Mouse (Mus musculus) lung, embryonic 15.5 days (tissue): Measurements from ENCODE around the gene Ubac2. TPM values are rescaled to one million over a fixed set of nuclear protein-coding genes. Genes with fewer than 3 reads are reported as not detected.

Source experiments
- ATAC-seq: fragments of 200-750 bp; cut with Nextera tagmentation; 2 replicates; pipeline ENCODE4 v1.8.0; 2017; ENCODE audit warnings: moderate number of reproducible peaks, borderline replicate concordance; ENCODE audit not compliant: low FRiP score, low TSS enrichment; ENCODE audit errors: extremely low read depth
- H3K27ac ChIP-seq: fragments of 300-500 bp; sonication (generic); 2 replicates; pipeline ENCODE4 v1.5.1; 2015; ENCODE audit warnings: moderate library complexity, mild to moderate bottlenecking, inconsistent platforms
- H3K27me3 ChIP-seq: fragments of 300-500 bp; sonication (generic); 2 replicates; pipeline ENCODE4 v1.6.1; 2015; ENCODE audit warnings: inconsistent platforms
- H3K36me3 ChIP-seq: fragments of 300-500 bp; sonication (generic); 2 replicates; pipeline ENCODE4 v1.6.1; 2015; ENCODE audit warnings: inconsistent platforms
- H3K4me1 ChIP-seq: fragments of 300-500 bp; sonication (generic); 2 replicates; pipeline ENCODE4 v1.6.1; 2015; ENCODE audit warnings: inconsistent platforms
- H3K4me2 ChIP-seq: fragments of 300-500 bp; sonication (generic); 2 replicates; pipeline ENCODE4 v1.6.1; 2015; ENCODE audit warnings: inconsistent platforms, mild to moderate bottlenecking, moderate library complexity
- H3K4me3 ChIP-seq: fragments of 300-500 bp; sonication (generic); 2 replicates; pipeline ENCODE4 v1.5.1; 2015; ENCODE audit warnings: mild to moderate bottlenecking, inconsistent platforms
- H3K9ac ChIP-seq: fragments of 300-500 bp; sonication (generic); 2 replicates; pipeline ENCODE4 v1.6.1; 2015; ENCODE audit warnings: inconsistent platforms
- H3K9me3 ChIP-seq: fragments of 300-500 bp; sonication (generic); 2 replicates; pipeline ENCODE4 v1.6.1; 2016; ENCODE audit warnings: inconsistent platforms
- WGBS: fragments of 180-500 bp; shearing (Covaris S2); methylation state at CpG from one replicate; pipeline ENCODE4 v1.1.7; 2015; 5-methylcytosine and 5-hydroxymethylcytosine counted together
- polyA plus RNA-seq: library from polyadenylated mRNA; unstranded; fragments of >200 nt; fragmentation: Nextera tagmentation; extraction: Ambion mirVana; gene quantifications from 2 replicates; pipeline ENCODE4 v1.2.1, GENCODE M21; 2015

Ubac2 gene
- polyA plus RNA-seq, 1 experiment from 2014 or later = 60.4 TPM

DNA sequence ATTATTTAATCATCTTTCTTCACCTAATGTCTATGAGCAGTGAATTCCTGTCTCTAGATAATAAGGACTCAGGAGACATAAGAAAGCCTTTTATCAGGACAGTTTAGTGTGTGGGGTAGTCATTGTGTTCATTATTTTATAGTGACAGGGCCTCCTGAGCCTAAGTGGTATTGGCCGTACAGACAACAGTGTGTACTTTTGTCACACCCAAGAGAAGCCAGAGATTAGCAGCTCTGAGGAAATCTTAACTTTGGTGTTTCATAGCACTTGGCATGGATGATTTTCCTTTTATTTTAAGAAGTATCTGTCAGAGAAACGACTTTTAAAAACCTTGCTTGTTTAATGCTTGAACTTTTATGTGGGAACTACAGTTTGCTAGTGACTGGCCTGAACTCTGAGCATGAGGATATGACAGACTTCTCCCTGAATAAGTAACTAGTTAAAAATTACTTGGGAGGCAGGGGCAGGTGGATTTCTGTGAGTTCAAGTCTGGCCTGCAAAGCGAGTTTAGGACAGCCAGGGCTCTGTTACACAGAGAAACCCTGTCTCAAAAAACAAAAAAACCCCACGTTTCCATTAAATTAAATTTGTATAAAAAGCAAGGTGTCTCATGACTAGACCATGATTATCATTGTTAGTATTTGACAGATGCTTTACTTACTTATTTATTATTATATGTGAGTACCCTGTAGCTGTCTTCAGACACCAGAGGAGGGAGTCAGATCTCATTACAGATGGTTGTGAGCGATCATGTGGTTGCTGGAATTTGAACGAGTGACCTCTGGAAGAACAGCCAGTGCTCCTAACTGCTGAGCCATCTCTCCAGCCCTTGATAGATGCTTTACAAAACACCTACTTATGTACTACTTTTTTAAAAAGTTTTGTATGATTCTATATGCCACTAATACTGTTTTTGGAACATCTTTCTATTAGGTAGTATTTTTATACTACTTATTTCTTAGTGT is 18.0 kb downstream of the Ubac2 start:
- no peak overlapping the region for H3K4me2 ChIP-seq
- no peak overlapping the region for H3K27ac ChIP-seq
- no peak overlapping the region for H3K4me3 ChIP-seq
- H3K36me3 ChIP-seq = no peaks in the 10 kb centered on the region
- no peaks in the 10 kb centered on the region for H3K9me3 ChIP-seq
- H3K4me1 ChIP-seq = no peaks in the 10 kb centered on the region
- ATAC-seq = no peak
- H3K9ac ChIP-seq = no peak overlapping the region
- no peaks in the 10 kb centered on the region for H3K27me3 ChIP-seq
- 38% methylated on average over 6 of the region's 6 CpGs for WGBS

- Histone ChIP-seq H3K4me1 (no peaks in the 10 kb centered on the region), H3K4me3 (no peak overlapping the region), H3K27ac (no peak overlapping the region), H3K27me3 (no peaks in the 10 kb centered on the region), H3K4me2 (no peak overlapping the region), H3K9me3 (no peaks in the 10 kb centered on the region), H3K36me3 (no peaks in the 10 kb centered on the region), H3K9ac (no peak overlapping the region)
- no peak for ATAC-seq
- 64% methylated on average over 2 of the region's 2 CpGs for WGBS
Measured at GRCm38 (mm10) chr14:121897773-121898172, 19.4 kb downstream of the Ubac2 start.

DNA sequence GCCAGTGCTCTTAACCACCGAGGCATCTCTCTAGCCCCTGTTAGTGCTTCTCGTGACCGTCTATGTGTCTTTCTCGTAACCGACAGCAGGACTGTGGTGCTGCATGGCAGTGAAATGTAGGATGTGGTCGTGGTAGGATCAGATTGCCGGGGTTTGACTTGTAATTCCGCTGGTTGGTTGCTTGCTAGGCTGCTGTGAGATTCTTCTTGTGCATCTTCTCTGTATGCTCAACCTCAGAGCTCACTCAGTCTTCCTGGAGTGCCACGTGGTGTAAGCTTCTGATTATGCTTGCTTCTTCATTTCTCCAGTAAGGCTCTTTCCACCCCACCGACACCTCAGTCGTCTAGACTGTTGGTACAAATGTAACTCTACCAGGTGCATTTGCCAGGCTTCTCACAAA is 20.1 kb downstream of the Ubac2 start:
- no peak for ATAC-seq
- H3K36me3 ChIP-seq = no peaks in the 10 kb centered on the region
- WGBS = 80% methylated on average over 11 of the region's 11 CpGs
- no peak overlapping the region for H3K4me2 ChIP-seq
- no peak overlapping the region for H3K4me3 ChIP-seq
- H3K27ac ChIP-seq = no peak overlapping the region
- no peaks in the 10 kb centered on the region for H3K9me3 ChIP-seq
- H3K9ac ChIP-seq = no peak overlapping the region
- no peaks in the 10 kb centered on the region for H3K27me3 ChIP-seq
- H3K4me1 ChIP-seq = 0 out of 2 replicates have a peak, but pooled peaks cover 2% of the 10 kb centered on the region

DNA sequence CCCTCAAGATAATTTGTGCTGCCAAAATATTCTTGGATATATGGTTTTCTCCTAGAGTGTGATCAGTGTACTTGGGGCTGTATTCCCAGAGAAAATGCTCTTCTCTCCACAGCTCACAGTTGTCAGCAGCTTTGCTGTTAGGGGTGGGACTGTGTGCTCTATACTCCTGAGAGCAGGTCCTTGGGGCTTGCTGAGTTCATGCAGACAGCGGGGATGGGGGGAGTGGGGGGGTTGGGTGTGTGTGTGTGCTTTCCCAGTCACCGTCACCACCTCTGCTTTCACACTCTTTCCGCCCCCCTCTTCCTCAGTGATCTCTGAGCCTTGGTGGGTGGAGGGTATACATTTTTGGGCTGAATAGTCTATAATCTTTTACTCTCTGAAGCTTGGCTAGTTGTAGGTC is 20.7 kb downstream of the Ubac2 start:
- H3K27me3 ChIP-seq = no peaks in the 10 kb centered on the region
- no peaks in the 10 kb centered on the region for H3K9me3 ChIP-seq
- no peak overlapping the region for H3K4me2 ChIP-seq
- no peak overlapping the region for H3K4me3 ChIP-seq
- no peak overlapping the region for H3K27ac ChIP-seq
- peaks cover 8% of the 10 kb centered on the region; the same call in 1 of the 2 replicates for H3K4me1 ChIP-seq
- no peak overlapping the region for H3K9ac ChIP-seq
- H3K36me3 ChIP-seq = no peaks in the 10 kb centered on the region
- WGBS = 49% methylated on average over 3 of the region's 3 CpGs
- no peak for ATAC-seq

- Histone ChIP-seq H3K4me2 (no peak overlapping the region), H3K9ac (no peak overlapping the region), H3K4me3 (no peak overlapping the region), H3K27me3 (no peaks in the 10 kb centered on the region), H3K36me3 (no peaks in the 10 kb centered on the region), H3K9me3 (no peaks in the 10 kb centered on the region), H3K27ac (no peak overlapping the region), H3K4me1 (peaks cover 14% of the 10 kb centered on the region)
- ATAC-seq = no peak
- 88% methylated on average over 6 of the region's 6 CpGs for WGBS
Measured at GRCm38 (mm10) chr14:121901511-121901910, 23.1 kb downstream of the Ubac2 start.

- no peak overlapping the region for H3K27ac ChIP-seq
- 83% methylated on average over 7 of the region's 7 CpGs for WGBS
- no peak for ATAC-seq
Measured at GRCm38 (mm10) chr14:121903381-121903876, 25.0 kb downstream of the Ubac2 start.

GRCm38 (mm10) chr14:121904754-121905153 is 26.3 kb downstream of the Ubac2 start:
- no peak overlapping the region for H3K9ac ChIP-seq
- no peaks in the 10 kb centered on the region for H3K27me3 ChIP-seq
- 13% methylated on average over 3 of the region's 3 CpGs for WGBS
- no peak overlapping the region for H3K4me3 ChIP-seq
- H3K27ac ChIP-seq = no peak overlapping the region
- H3K4me1 ChIP-seq = peaks cover 14% of the 10 kb centered on the region
- H3K9me3 ChIP-seq = no peaks in the 10 kb centered on the region
- H3K4me2 ChIP-seq = no peak overlapping the region
- 0 out of 2 replicates have a peak, but pooled peaks cover 7% of the 10 kb centered on the region for H3K36me3 ChIP-seq
- ATAC-seq = no peak

More at GRCm38 (mm10) chr14:121903381-121903876, 25.0 kb downstream of the Ubac2 start:
- Histone ChIP-seq H3K9ac (no peak overlapping the region), H3K36me3 (0 out of 2 replicates have a peak, but pooled peaks cover 6% of the 10 kb centered on the region), H3K4me2 (no peak overlapping the region), H3K4me1 (peaks cover 14% of the 10 kb centered on the region), H3K27me3 (no peaks in the 10 kb centered on the region), H3K4me3 (no peak overlapping the region), H3K9me3 (no peaks in the 10 kb centered on the region)

DNA sequence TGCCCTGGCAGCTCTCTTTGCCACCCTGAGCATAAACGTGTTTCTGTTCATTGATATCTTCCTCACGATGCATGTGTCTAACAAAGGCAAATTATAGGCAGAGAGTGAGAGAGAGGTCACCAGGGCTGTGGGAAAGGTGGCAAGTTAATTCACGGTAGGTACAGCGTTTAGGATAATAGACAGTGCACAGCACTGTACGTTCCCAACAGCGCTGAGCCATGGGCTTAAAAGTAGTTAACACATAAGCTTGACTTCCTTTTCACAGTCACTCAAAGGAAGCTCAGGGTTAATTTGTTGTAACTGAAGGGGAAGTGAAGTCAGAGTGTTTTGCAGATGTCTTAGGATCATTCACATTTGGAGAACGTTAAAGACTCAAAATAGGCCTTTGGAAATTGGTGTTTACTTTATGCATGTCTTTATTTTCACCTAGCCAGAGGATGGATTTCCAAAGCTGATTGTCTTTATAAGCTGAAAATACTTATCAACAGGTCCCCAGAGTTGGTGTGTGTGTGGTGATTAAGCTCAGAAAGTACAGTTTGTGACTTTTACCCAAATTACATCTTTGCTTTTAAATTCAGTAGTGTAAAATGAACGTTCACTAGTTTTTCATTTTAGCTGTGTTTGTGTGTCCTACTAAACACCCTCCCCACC is 28.0 kb downstream of the Ubac2 start:
- no peaks in the 10 kb centered on the region for H3K9me3 ChIP-seq
- no peak overlapping the region for H3K4me3 ChIP-seq
- WGBS = 58% methylated on average over 8 of the region's 8 CpGs
- 0 out of 2 replicates have a peak, but pooled peaks cover 7% of the 10 kb centered on the region for H3K36me3 ChIP-seq
- peaks cover 14% of the 10 kb centered on the region for H3K4me1 ChIP-seq
- no peaks in the 10 kb centered on the region for H3K27me3 ChIP-seq
- no peak overlapping the region for H3K4me2 ChIP-seq
- no peak for ATAC-seq
- no peak overlapping the region for H3K9ac ChIP-seq
- no peak overlapping the region for H3K27ac ChIP-seq

GRCm38 (mm10) chr14:121906992-121907681 is 28.7 kb downstream of the Ubac2 start:
- H3K4me1 ChIP-seq = peaks cover 14% of the 10 kb centered on the region
- H3K9ac ChIP-seq = no peak overlapping the region
- H3K36me3 ChIP-seq = peaks cover 13% of the 10 kb centered on the region; the same call in 1 of the 2 replicates
- no peak overlapping the region for H3K27ac ChIP-seq
- H3K4me2 ChIP-seq = no peak overlapping the region
- WGBS = 79% methylated on average over 11 of the region's 11 CpGs
- no peaks in the 10 kb centered on the region for H3K27me3 ChIP-seq
- no peak overlapping the region for H3K4me3 ChIP-seq
- H3K9me3 ChIP-seq = no peaks in the 10 kb centered on the region
- ATAC-seq = no peak

- no peaks in the 10 kb centered on the region for H3K27me3 ChIP-seq
- WGBS = 90% methylated on average over 6 of the region's 6 CpGs
- ATAC-seq = no peak
- peaks cover 13% of the 10 kb centered on the region; the same call in 1 of the 2 replicates for H3K36me3 ChIP-seq
- H3K4me2 ChIP-seq = no peak overlapping the region
- no peak overlapping the region for H3K4me3 ChIP-seq
- H3K27ac ChIP-seq = no peak overlapping the region
- H3K9me3 ChIP-seq = no peaks in the 10 kb centered on the region
- no peak overlapping the region for H3K9ac ChIP-seq
- H3K4me1 ChIP-seq = peaks cover 5% of the 10 kb centered on the region; the same call in 1 of the 2 replicates
Measured at GRCm38 (mm10) chr14:121909868-121910267, 31.4 kb downstream of the Ubac2 start.

DNA sequence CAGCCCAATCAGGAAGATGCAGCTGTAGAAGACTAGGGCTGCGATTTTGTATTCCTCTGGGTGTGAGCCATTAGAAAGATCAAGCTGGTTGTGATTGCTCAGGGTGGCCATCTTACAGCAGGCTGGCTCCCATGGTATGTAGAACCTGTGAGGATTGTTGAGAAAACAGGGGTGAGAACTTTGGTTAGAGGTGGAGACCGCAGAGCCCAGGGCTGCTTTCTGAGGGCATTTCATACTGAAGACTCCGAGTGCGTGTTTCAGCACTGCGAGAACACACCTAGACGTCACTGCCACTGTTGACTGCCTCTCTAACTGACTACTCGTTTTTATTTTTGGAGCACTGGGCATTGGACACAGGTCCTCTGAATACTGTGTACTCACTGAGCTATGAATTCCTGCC is 34.1 kb downstream of the Ubac2 start:
- H3K9me3 ChIP-seq = no peaks in the 10 kb centered on the region
- H3K4me3 ChIP-seq = no peak overlapping the region
- no peak overlapping the region for H3K4me2 ChIP-seq
- no peak for ATAC-seq
- WGBS = 91% methylated on average over 7 of the region's 7 CpGs
- H3K36me3 ChIP-seq = peaks cover 16% of the 10 kb centered on the region; the same call in 1 of the 2 replicates
- no peak overlapping the region for H3K9ac ChIP-seq
- no peak overlapping the region for H3K27ac ChIP-seq
- H3K4me1 ChIP-seq = no peaks in the 10 kb centered on the region
- H3K27me3 ChIP-seq = no peaks in the 10 kb centered on the region
